Mouse (Mus musculus): ENCODE measurements around the gene Cdca8.
"Not testable (repeated sequence)": the region's sequence is repeated elsewhere in the genome, so short reads cannot be mapped to it uniquely, and the experiment has no call there.

The Cdca8 gene

GRCm38 (mm10) chr4:124939211-124939610 lies at the start of gene Cdca8:
TSS of gene Cdca8 (minus strand) at chr4:124939311.
- not testable (repeated sequence) for DNase-seq (ENCODE audit: low read depth, low spot score)

DNA sequence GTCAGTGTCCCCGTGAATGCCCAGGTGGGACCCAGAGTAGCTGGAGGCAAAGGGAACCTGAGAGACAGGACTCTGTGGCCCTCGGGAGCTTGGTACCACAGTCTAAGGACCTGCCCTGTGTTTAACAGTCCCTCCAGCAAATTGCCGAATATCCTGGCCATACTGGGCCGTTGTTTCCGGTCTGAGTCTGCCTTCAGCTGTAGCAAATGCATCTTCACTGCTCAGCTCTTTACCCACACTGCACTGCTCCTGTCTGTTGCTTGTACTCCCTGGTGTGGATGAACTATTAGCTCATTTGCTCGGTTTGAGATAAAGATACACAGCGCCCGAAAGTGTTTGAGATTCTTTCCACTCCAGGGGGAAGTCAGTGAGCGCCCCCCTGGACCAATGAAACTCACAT lies 49.3 kb upstream of the Cdca8 start:
- DNase-seq (ENCODE audit: low read depth, low spot score): no peak

DNA sequence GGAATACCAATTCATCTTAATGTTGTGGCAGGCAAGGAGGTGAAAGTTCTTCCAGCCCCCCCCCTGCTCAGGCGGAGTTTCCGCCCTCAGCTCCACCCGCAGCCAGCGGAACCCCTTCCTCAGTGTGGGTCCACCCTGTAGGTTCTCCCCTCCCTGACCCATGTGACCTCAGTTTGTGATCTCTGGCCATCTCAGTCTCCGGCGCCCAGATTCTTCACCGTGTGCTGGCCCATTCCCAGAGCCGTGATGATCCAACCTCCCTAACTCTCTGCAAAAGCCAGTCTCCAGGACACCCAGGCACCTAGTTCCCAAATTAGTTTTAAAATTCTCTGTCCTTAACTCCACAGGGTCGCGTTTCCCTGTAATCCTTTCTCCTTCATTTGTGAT lies 48.6 kb upstream of the Cdca8 start:
- DNase-seq (ENCODE audit: low read depth, low spot score): no peak

DNA sequence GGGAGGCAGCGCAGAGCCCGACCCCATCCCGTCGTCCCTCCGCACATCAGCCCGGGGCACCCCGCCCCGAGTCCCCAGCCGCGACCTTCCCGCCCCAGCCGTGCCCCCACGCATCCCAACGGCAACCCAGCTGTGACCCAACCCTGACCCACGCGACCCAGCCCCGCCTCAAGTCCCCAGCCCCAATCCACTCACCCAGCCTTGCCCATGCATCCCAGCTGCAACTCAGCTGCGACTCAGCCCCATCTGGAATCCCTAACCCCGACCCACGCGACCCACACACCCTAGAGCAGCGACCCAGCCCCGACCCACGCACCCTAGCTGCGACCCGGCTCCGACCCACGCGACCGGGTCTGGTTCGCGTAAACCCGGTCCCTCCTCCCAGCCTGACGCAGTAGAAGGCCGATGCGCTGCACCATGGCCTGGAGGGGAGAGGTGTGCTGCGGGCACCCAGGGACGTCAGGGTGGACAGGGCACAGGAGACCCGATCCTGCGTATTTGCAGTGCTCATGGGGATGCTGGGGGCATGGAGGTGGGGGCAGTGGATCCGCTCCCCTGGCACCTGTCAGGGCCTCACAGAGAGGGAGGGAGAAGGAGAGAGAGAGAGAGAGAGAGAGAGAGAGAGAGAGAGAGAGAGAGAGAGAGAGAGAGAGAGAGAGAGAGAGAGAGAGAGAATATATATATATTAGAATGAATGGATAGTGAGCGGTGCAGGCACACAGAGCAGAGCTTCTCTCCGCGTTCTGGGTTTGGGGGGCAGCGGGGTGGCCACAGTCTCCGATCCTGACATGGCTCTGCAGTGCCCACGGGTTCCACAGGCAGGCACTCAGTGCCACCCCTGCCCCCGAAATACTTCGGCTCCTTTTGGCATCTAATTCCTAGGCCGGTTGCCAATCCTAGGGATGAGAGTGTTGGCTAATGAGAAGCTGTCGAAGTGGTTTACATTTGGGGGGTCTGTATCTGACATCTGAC lies 47.9 kb upstream of the Cdca8 start:
- no peak for DNase-seq (ENCODE audit: low read depth, low spot score)

- no peak for DNase-seq (ENCODE audit: low read depth, low spot score)
Measured at GRCm38 (mm10) chr4:124985671-124986602, 46.8 kb upstream of the Cdca8 start, which contains the start of gene Rspo1. TSS of gene Rspo1 (plus strand) at chr4:124986430.

DNA sequence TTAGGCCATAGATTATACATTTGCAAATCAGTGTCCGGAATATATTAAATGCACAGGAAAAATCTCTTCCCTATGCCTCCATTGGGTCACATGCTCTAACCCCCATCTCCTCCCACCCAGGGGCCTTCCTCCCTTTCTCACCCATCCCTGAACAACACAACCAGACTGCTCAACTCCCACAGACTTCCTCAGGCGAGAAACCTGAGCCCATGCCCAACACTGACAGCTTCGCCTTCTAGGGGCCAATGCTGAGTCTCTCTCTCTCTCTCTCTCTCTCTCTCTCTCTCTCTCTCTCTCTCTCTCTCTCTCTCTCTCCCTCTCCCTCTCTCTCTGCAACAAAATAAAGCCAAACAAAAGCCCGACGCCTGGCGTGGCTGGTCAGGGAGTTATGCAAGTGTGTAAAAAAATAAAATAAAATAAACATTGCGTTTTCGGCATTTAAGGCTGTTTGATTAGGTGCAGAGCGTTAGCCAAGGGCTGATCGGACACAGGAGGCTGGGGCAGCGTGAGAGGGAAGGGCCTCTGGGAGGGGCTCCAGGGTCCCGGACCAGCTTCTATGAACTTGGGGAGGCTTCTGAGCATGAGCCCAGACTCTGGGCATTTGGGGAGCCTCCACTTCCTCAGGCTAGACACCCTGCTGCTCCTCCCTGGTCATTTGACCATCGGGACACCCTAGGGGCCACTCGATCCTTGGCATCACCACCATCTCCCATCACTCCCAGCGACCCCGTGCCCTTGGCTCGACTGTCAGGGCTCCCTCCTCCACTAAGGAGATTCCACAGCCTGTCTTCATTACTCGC lies 46.0 kb upstream of the Cdca8 start:
- DNase-seq (ENCODE audit: low read depth, low spot score): peak; percentile 69

- peak; percentile 61 for DNase-seq (ENCODE audit: low read depth, low spot score)
Measured at GRCm38 (mm10) chr4:124983893-124984526, 44.9 kb upstream of the Cdca8 start.

GRCm38 (mm10) chr4:124978201-124978600 lies 39.1 kb upstream of the Cdca8 start:
- no peak for DNase-seq (ENCODE audit: low read depth, low spot score)

GRCm38 (mm10) chr4:124973296-124973695 lies 34.2 kb upstream of the Cdca8 start:
- no peak for DNase-seq (ENCODE audit: low read depth, low spot score)

DNA sequence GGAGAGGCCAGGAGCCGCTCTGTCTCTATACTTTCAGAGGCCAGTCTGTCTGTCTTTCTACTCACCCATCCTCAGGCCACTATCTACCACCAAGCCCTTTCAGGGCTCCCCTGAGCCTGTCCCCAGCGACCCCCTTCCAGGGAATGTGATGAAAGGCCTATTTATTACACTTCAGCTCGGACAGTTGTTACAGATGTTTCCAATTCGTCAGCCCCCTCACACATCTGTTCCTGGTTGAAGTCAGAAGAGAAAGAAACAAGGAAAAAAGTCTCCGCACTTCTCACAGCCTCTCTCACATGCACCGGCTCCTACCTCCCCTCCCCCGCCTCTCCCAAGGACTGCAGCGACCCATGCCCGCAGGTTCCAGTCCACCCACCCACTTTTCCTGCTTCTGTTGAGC lies 33.2 kb upstream of the Cdca8 start:
- DNase-seq (ENCODE audit: low read depth, low spot score): no peak

DNA sequence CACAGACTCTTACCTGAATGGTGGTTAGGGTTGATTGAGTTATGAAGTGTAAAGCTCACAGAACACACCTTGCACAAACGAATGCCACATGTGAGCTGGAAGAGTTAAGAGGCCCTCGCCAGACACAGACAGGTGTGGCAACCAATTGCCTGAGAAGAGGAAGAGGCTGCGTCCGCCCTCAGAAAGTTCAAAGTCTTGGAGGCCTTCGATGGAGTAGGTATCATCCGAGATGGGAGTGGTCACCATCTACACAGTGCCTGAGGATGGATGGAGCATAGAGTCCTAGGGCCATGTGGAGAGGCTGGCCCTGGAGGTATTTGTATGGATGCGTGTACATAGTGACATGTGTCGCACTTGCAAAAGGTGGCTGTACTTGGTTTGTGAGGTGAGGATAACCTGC lies 32.0 kb upstream of the Cdca8 start:
- DNase-seq (ENCODE audit: low read depth, low spot score): no peak

DNA sequence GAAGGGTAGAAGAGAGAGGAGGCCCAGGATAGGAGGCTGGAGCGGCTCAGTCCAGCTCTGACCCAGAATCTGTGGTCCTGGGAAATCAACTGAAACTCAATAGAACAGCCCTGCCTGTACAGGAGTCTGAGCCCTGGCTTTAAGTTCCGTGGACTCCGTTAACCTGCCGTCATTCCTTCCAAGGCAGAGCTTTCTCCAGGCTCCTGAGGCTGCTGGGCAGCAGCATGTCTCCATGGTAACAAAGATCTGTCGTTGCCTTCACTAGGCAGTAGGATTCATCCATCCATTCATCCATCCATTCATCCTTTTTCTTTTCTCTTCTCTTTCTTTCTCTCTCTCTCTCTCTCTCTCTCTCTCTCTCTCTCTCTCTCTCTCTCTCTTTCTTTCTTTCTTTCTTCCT lies 31.6 kb upstream of the Cdca8 start:
- DNase-seq (ENCODE audit: low read depth, low spot score): peak; percentile 47

DNA sequence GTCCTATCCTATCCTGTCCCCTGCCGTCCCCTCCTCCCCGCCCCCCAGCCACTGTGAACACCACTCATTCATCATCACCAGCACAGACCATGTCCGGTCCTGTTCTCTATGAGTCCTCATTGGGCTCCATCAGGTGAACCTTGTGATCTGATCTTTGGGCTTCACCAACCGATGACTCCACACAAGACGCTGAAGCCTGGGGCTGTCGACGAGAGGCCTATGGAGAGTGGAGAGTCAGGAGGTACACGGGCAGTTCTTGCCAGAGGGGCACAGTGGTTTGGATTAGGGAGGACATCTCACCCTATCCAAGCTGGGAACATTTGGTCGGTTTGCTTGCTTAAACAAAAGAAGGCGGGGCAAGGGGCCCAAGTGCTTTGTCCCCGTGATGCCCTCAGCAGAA lies 31.1 kb upstream of the Cdca8 start:
- no peak for DNase-seq (ENCODE audit: low read depth, low spot score)

DNA sequence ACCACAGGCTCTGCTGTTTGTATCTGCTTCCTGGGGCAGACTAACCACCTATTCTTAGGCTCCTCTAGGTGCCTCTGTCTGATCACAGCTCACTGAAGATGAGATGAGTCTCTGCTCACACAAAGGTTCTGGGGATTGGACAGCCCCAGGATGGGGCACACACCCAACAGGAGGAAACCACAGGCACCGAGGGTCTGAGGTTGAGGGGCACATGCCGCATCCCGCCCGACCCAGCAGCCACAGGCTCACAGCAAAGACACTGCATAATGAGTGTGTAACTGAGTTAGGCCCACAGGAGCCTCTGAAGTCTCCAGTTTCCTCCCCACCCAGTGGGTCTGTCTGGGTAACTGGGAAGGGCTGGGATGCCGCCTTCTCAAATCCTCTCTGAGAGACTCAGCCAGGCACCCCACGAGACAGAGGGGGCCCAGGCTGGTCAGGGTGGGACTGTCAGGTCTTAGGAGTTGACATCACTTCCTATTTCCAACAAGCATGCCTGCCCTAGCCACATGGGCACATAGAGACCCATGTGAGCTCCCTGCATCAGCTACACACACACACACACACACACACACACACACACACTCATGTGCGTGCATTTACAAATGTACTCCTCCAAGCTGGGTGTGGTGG lies 30.2 kb upstream of the Cdca8 start:
- DNase-seq (ENCODE audit: low read depth, low spot score): no peak

GRCm38 (mm10) chr4:124968711-124969110 lies 29.6 kb upstream of the Cdca8 start:
- DNase-seq (ENCODE audit: low read depth, low spot score): no peak

DNA sequence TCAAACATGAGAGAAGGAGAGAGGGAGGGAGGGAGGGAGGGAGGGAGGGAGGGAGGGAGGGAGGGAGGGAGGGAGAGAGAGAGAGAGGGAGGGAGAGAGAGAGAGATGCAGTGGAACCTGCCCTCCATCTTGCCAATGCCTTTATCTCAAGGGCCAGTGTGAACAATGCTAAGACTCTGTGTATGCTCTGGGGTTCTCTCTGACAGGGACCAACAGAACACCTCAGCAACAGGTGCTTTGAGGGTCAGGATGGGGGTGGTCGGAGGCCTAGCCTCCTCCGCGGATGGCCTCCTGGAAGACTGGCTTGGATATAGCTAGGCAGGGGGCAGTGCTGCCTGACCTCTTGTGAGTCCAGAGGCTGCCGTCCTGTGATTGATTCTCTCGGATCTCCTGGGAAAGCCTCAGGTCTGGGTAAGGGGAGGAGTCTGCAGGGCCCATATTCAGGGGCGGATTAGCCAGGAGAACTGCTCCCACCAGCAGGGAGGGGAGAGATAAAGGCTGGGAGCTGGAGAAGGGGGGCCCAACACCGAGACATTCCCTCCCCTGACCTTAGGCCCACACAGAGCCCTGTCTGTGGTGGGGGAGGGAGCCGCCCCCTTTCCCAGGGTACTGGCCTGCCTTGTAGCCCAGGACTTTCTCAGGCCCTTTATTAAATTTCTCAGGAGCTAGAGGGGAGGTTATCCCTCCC lies 25.9 kb upstream of the Cdca8 start:
- DNase-seq (ENCODE audit: low read depth, low spot score): no peak

GRCm38 (mm10) chr4:124962576-124962975 lies 23.5 kb upstream of the Cdca8 start:
- DNase-seq (ENCODE audit: low read depth, low spot score): no peak

DNA sequence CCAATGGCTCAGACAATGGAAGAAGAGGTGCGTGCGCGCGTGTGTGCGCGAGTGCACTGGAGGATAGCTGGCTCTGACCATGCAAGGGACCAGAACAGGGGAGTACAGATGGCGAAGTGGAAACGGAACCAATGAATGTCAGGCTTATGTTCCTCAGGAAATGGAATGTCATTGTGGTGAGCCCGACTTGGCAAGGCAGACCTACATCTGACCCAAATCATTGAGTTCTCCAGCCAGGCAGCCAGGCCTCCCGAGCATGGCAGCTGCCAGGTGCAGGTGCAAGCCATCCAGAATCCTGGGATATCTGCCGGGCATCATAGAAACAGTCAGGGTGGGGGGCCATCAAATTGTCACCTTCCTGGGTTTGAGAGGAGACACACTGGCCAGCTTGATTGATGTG lies 21.8 kb upstream of the Cdca8 start:
- peak; percentile 35 for DNase-seq (ENCODE audit: low read depth, low spot score)

DNA sequence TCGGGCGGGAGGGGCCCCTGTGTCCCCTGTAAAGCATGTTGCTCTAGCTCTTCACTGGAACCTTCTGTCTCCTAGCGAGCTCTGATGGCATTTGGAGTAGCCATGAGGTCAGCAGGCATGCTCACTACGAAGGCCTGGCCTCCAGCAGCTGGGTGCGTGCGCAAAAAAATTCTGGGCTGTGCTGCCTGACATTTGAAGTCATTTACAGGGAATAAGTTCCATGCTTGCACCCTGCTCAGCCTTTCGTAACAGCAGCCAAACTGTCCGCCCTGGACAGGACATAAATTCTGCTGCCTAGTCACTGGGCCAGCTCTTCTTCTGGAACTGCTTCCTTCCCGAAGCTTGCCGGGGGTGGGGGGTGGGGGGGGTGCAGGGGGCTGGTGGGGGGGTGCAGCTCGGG lies 20.0 kb upstream of the Cdca8 start:
- no peak for DNase-seq (ENCODE audit: low read depth, low spot score)

- no peak for DNase-seq (ENCODE audit: low read depth, low spot score)
Measured at GRCm38 (mm10) chr4:124957284-124957683, 18.2 kb upstream of the Cdca8 start.

Data from brain, adult 2 months (tissue).